Mouse (Mus musculus) megakaryocyte, embryonic 14.5 days (primary cell): ENCODE results near the gene Pds5a.

Experiments
- FLI1 ChIP-seq: IDR thresholded peaks from 2 replicates; pipeline ENCODE4 v1.6.1; 2012; ENCODE audit warnings: low read length, inconsistent platforms, mixed read lengths
- GATA1 ChIP-seq: IDR thresholded peaks from 3 replicates; pipeline ENCODE4 v1.6.1; 2012; ENCODE audit warnings: mixed read lengths, low read length, inconsistent platforms, borderline replicate concordance

DNA sequence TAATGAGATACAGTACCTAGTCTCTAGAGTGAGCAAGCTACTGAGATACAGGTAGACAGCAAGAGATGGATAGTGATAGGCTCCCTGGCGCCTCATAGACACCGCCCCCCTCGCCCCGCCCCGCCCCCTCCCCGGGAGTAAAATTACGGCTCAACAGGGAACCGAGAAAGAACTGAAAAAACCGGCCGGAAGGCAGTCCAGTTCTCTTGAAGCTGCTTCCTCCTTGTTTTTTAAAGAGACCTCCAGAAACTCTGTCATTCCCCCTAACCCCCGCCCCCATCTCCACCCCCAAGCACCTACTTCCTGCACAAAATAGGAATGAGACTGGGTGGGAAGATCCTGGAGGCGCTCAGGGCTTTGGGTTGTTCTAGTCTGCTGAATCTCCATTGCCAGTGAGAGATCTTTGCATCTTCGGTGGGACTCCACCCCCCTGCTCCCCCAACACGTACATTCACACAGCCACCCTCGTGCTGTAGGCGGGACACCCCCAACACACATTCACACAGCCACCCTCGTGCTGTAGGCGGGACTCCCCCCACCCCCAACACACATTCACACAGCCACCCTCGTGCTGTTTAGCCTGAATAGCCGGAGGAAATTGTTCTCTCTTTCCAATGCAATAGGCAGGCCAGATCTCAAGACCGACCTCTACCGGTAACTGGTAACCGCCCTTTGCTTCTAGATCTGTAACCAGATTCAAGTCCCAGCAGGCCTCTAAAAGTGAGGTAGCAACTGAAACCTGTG is 26.4 kb upstream of the Pds5a start:
- no peak for TF ChIP-seq GATA1
- no peak for TF ChIP-seq FLI1
